Comparison of ENCODE assay signal across 8 mouse cellular contexts in the genomic region with DNA sequence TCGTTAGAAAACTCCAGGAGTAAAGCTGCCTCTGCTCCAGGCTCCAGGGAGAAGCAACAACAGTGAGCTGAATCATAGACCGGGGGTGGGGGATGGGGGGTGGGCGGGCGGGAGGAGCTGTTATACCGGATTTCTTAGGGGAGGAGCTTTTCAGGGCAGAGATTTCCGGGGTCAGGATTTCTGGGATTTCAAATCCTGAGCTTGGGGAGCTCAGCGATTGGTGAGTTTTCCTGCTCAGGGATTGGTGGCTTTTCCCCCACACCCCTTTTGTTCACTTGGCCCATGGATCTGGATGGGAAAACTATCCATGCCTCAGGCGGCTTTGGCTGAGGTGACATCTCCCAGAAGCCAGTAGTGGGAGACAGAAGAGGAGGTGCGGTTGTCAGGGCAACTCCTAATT. TPM values are rescaled to one million over a fixed set of nuclear protein-coding genes. Genes with fewer than 3 reads are reported as not detected.
DNase-seq lines count a peak whose midpoint lies in the region; ATAC-seq and TF ChIP-seq lines count a peak whose summit lies in the region.

No protein-coding gene starts in this region.

- no peaks in the 10 kb centered on the region for H3K27me3 ChIP-seq in intestine, embryonic 16.5 days (replicated peaks; ENCODE audit: control insufficient read depth, insufficient read depth, low read length)
- no peaks in the 10 kb centered on the region for H3K27me3 ChIP-seq in small intestine, adult 2 months (ENCODE audit: control insufficient read depth, insufficient read depth, low read length)

- DNase-seq in Muller cell, postnatal 12 days (ENCODE audit: inconsistent ontology term): peak; percentile 74
- peak; percentile 88 for DNase-seq in embryo, embryonic 10.5 days (ENCODE audit: low spot score)
- peak; percentile 76 for DNase-seq in gastrocnemius, postnatal 25 days
- peak; percentile 37 to 61 for DNase-seq in left cerebral cortex, postnatal 10 days (ENCODE audit: extremely low spot score in 1 of 2, low spot score in 2 of 2)
- peak; percentile 46 to 65 for DNase-seq in lung, postnatal 4 days

- no peak overlapping the region for H3K4me3 ChIP-seq in intestine, embryonic 16.5 days (ENCODE audit: low read length)
- no peak overlapping the region for H3K4me3 ChIP-seq in small intestine, adult 2 months (ENCODE audit: low read depth, low read length)

- peak; percentile 41; the same call in 1 of the 2 replicates for TF ChIP-seq POLR2A in small intestine, adult 2 months (IDR thresholded peaks at IDR 0.05; ENCODE audit: low read depth, low read length)

- no peaks in the 10 kb centered on the region for H3K9me3 ChIP-seq in intestine, embryonic 16.5 days (ENCODE audit: control insufficient read depth, low read length)

- TF ChIP-seq CTCF in small intestine, adult 2 months (IDR thresholded peaks at IDR 0.05; ENCODE audit: extremely low read depth, insufficient read length, insufficient replicate concordance, low read depth, low read length): no peak

- peak overlapping the region; percentile 60 for H3K4me2 ChIP-seq in intestine, embryonic 16.5 days (ENCODE audit: low read depth, low read length)

- H3K4me1 ChIP-seq in intestine, embryonic 16.5 days (ENCODE audit: control insufficient read depth, insufficient read depth, low read length): peaks cover 28% of the 10 kb centered on the region
- peaks cover 5% of the 10 kb centered on the region for H3K4me1 ChIP-seq in small intestine, adult 2 months (ENCODE audit: control insufficient read depth, insufficient read depth, insufficient read length, low read length)

- H3K27ac ChIP-seq in intestine, embryonic 16.5 days (ENCODE audit: low read length): peak overlapping the region; percentile 84
- peak overlapping the region; percentile 58 for H3K27ac ChIP-seq in small intestine, adult 2 months (ENCODE audit: insufficient read depth, low read depth, low read length)

- 4% methylated on average over 9 of the region's 9 CpGs for WGBS in intestine, embryonic 16.5 days
- WGBS in small intestine, adult 2 months: 9% methylated on average over 9 of the region's 9 CpGs

- intact Hi-C loops in left cerebral cortex, postnatal 10 days (cut with DNase I): no loop called here

- peak overlapping the region; percentile 61 for H3K9ac ChIP-seq in intestine, embryonic 16.5 days (ENCODE audit: low read depth, low read length)

- peak; percentile 45 for ATAC-seq in intestine, embryonic 16.5 days
- ATAC-seq in megakaryocyte-erythroid progenitor cell, adult 5-6 weeks (replicated peaks; ENCODE audit: low FRiP score, low TSS enrichment, poor library complexity, severe bottlenecking): no peak

- H3K36me3 ChIP-seq in intestine, embryonic 16.5 days (ENCODE audit: control insufficient read depth, insufficient read depth, low read length): peaks cover 3% of the 10 kb centered on the region; the same call in 1 of the 2 replicates
- peaks cover 16% of the 10 kb centered on the region for H3K36me3 ChIP-seq in small intestine, adult 2 months (ENCODE audit: control insufficient read depth, insufficient read depth, low read length)

RNA-seq across cellular contexts. Expression of a gene that starts 1.5 kb away (rescaled TPM):
- total RNA-seq in gastrocnemius, postnatal 25 days (2021): 10 to 100 TPM; 16.4 to 17.9 TPM
- polyA plus RNA-seq in intestine, embryonic 16.5 days (2015; fragmentation: Nextera tagmentation; extraction: Ambion mirVana): 15.2 and 16.3 TPM in 2 replicates
- 10 to 100 TPM; 23.5 to 23.6 TPM for total RNA-seq in left cerebral cortex, postnatal 10 days (2021)
- 4.5 and 5.5 TPM in 2 replicates for polyA plus RNA-seq in small intestine, adult 2 months (2012; rRNA removed)
- 13.4 and 13.5 TPM in 2 replicates for total RNA-seq in megakaryocyte-erythroid progenitor cell, adult 5-6 weeks (2014; fragmentation: Nextera tagmentation)
- 13.5 and 14.1 TPM in 2 replicates for total RNA-seq in megakaryocyte-erythroid progenitor cell, adult 5-6 weeks (2017)

RNA-seq across cellular contexts. Expression of a gene that starts 6.9 kb away (rescaled TPM):
- total RNA-seq in gastrocnemius, postnatal 25 days (2021): 1 to 10 TPM; 5.3 to 5.6 TPM
- 56.7 and 65.2 TPM in 2 replicates for polyA plus RNA-seq in intestine, embryonic 16.5 days (2015; fragmentation: Nextera tagmentation; extraction: Ambion mirVana)
- total RNA-seq in left cerebral cortex, postnatal 10 days (2021): 10 to 100 TPM in 1 of 2 experiments, 1 to 10 TPM in 1; 9.0 to 10.9 TPM
- 9.4 and 14.1 TPM in 2 replicates for polyA plus RNA-seq in small intestine, adult 2 months (2012; rRNA removed)
- 52.4 and 72.0 TPM in 2 replicates for total RNA-seq in megakaryocyte-erythroid progenitor cell, adult 5-6 weeks (2014; fragmentation: Nextera tagmentation)
- total RNA-seq in megakaryocyte-erythroid progenitor cell, adult 5-6 weeks (2017): 29.0 and 31.2 TPM in 2 replicates

RNA-seq across cellular contexts. Expression of a gene that starts 52.9 kb away (rescaled TPM):
- 1 to 10 TPM; 3.8 to 4.0 TPM for total RNA-seq in gastrocnemius, postnatal 25 days (2021)
- polyA plus RNA-seq in intestine, embryonic 16.5 days (2015; fragmentation: Nextera tagmentation; extraction: Ambion mirVana): 3.1 and 3.3 TPM in 2 replicates
- 100 to 1,000 TPM; 257 to 269 TPM for total RNA-seq in left cerebral cortex, postnatal 10 days (2021)
- 0.10 and 0.16 TPM in 2 replicates for polyA plus RNA-seq in small intestine, adult 2 months (2012; rRNA removed)
- total RNA-seq in megakaryocyte-erythroid progenitor cell, adult 5-6 weeks (2014; fragmentation: Nextera tagmentation): 0.98 and 1.7 TPM in 2 replicates
- total RNA-seq in megakaryocyte-erythroid progenitor cell, adult 5-6 weeks (2017): 0.23 TPM in 1 of 2 replicates, not detected in the other

Comparison
In these comparisons a context has a peak if more than half of its experiments do, and no peak if none do; other contexts are left out.
1. RNA of a gene that starts 52.9 kb away (total RNA-seq): 257 to 269 TPM in left cerebral cortex, postnatal 10 days; 3.8 to 4.0 TPM in gastrocnemius, postnatal 25 days and 0.23 to 1.7 TPM in megakaryocyte-erythroid progenitor cell, adult 5-6 weeks; every median in the first group is over 10 times any median in the second.
2. Peak in every context shown above with its lines, with median percentiles within 50 percentile points of each other: DNase-seq.